Mouse (Mus musculus): Measurements from ENCODE around the gene Opcml. TPM values are rescaled to one million over a fixed set of nuclear protein-coding genes. Genes with fewer than 3 reads are reported as not detected.

The Opcml gene
- polyA plus RNA-seq, 1 experiment from 2014 or later, result 73.0 TPM

DNA sequence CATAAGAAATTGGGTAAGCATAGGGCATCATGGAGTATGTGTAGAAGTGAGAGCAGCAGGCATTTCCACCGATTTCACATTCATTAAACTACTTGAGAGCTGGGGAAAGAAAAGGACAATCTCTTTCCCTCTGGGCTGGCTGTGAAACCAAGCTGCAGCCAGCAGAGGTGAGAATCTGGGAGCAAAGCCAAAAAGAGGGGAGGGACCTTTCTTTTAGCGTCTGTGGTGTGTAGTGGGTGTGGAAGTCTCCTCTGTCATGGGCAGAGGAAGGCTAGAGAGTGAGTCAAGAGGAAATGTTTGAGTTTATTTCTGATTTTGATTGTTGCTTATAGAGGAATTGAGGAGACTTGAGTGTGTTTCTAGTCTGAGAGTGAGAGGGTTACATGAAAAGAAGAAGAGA lies 172.8 kb downstream of the Opcml start:
- no peaks in the 10 kb centered on the region for H3K27me3 ChIP-seq (ENCODE audit: control insufficient read depth, insufficient read depth, low read depth, low read length)
- no peaks in the 10 kb centered on the region for H3K36me3 ChIP-seq (ENCODE audit: control insufficient read depth, insufficient read depth, low read length)
- H3K4me3 ChIP-seq (ENCODE audit: low read depth, low read length), result no peak overlapping the region
- no peak overlapping the region for H3K9ac ChIP-seq (ENCODE audit: low read depth, low read length)
- no peaks in the 10 kb centered on the region for H3K9me3 ChIP-seq (replicated peaks; ENCODE audit: control insufficient read depth, low read length, poor library complexity, severe bottlenecking)
- WGBS, result 52% methylated on average over 2 of the region's 2 CpGs
- no peak overlapping the region for H3K4me2 ChIP-seq (ENCODE audit: low read length)
- H3K27ac ChIP-seq (ENCODE audit: low read length), result no peak overlapping the region
- ATAC-seq, result no peak
- no peaks in the 10 kb centered on the region for H3K4me1 ChIP-seq (ENCODE audit: control insufficient read depth, insufficient read depth, low read length)

DNA sequence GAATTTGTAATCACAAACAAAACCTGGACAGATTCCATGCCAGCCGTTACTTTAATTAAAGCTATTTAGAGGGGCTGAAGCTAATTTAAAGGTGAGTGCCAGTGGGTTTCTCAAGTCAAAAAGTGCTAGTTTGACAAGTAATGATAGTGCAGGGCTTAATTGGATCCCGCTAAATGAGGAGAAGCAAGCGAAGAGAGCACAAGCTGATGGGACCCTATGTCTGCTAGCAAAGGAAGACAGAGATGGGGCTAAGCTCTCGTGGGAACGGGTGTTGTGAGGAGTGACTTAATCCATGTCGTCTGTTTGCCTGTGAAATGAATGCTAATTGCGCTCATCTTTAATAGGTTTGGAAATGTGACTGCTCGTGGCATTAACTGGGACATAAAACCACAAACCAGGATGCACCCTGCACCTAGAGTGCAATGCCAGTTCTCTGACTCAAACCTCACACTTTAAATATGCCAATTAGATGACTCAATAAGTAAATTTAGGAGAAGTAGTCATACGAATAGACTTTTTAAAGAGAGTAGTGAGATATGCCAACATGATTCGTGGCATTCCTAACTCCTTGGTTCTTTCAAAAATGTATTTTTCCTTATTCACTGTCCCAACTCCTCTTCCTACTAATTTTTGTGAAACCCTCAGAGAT lies 174.5 kb downstream of the Opcml start:
- no peak overlapping the region for H3K4me2 ChIP-seq (ENCODE audit: low read length)
- no peaks in the 10 kb centered on the region for H3K27me3 ChIP-seq (ENCODE audit: control insufficient read depth, insufficient read depth, low read depth, low read length)
- no peak overlapping the region for H3K4me3 ChIP-seq (ENCODE audit: low read depth, low read length)
- no peak overlapping the region for H3K27ac ChIP-seq (ENCODE audit: low read length)
- no peak for ATAC-seq
- H3K9ac ChIP-seq (ENCODE audit: low read depth, low read length), result no peak overlapping the region
- H3K4me1 ChIP-seq (ENCODE audit: control insufficient read depth, insufficient read depth, low read length), result no peaks in the 10 kb centered on the region
- no peaks in the 10 kb centered on the region for H3K36me3 ChIP-seq (ENCODE audit: control insufficient read depth, insufficient read depth, low read length)
- WGBS, result 69% methylated on average over 10 of the region's 10 CpGs
- no peaks in the 10 kb centered on the region for H3K9me3 ChIP-seq (replicated peaks; ENCODE audit: control insufficient read depth, low read length, poor library complexity, severe bottlenecking)

DNA sequence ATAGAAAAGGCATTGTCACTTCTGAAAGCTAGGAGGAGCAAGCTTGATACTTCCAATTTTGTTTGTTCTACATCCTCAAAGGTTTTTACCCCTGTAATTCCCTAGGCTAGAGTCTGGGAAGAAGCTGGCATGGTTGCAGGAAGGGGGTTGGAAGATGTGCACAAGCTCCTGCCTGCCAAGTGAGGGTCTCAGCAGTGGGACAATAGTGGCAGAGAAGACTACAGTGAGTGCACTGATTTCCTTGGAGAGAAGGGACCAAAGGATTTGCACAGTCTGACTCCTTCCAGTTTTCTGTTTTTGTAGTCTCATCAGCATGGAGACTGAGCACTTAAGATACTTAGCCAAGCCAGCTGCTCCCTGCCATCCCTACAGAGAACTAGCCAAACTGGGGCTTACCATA lies 177.7 kb downstream of the Opcml start:
- no peak for ATAC-seq
- Histone ChIP-seq H3K4me3 (ENCODE audit: low read depth, low read length) (no peak overlapping the region), H3K27ac (ENCODE audit: low read length) (no peak overlapping the region), H3K9ac (ENCODE audit: low read depth, low read length) (no peak overlapping the region), H3K4me1 (ENCODE audit: control insufficient read depth, insufficient read depth, low read length) (no peaks in the 10 kb centered on the region), H3K4me2 (ENCODE audit: low read length) (no peak overlapping the region), H3K9me3 (replicated peaks; ENCODE audit: control insufficient read depth, low read length, poor library complexity, severe bottlenecking) (no peaks in the 10 kb centered on the region), H3K27me3 (ENCODE audit: control insufficient read depth, insufficient read depth, low read depth, low read length) (no peaks in the 10 kb centered on the region), H3K36me3 (ENCODE audit: control insufficient read depth, insufficient read depth, low read length) (no peaks in the 10 kb centered on the region)

DNA sequence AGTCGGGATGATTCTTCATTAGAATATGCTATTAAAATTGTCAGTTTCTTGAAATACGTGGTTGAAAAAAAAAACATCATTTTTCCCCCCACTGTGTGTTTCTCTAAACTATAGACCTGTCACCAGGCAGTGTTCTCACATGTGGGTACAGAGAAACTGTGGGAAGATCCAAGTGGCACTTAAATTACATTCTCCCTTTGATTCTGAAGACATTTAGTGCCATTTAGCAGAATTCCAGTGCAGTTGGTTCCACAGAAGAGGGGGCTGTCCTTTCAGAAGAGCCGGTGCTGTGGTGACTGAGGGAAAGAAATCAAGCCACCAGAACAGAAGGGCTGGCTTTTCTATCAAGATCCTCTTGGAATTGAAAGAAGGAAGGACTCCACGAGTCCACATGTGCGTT lies 181.7 kb downstream of the Opcml start:
- Histone ChIP-seq H3K27me3 (ENCODE audit: control insufficient read depth, insufficient read depth, low read depth, low read length) (no peaks in the 10 kb centered on the region), H3K9me3 (replicated peaks; ENCODE audit: control insufficient read depth, low read length, poor library complexity, severe bottlenecking) (no peaks in the 10 kb centered on the region), H3K36me3 (ENCODE audit: control insufficient read depth, insufficient read depth, low read length) (no peaks in the 10 kb centered on the region), H3K4me1 (ENCODE audit: control insufficient read depth, insufficient read depth, low read length) (no peaks in the 10 kb centered on the region), H3K4me2 (ENCODE audit: low read length) (no peak overlapping the region), H3K4me3 (ENCODE audit: low read depth, low read length) (no peak overlapping the region), H3K27ac (ENCODE audit: low read length) (no peak overlapping the region), H3K9ac (ENCODE audit: low read depth, low read length) (no peak overlapping the region)
- no peak for ATAC-seq
- 79% methylated on average over 5 of the region's 5 CpGs for WGBS

DNA sequence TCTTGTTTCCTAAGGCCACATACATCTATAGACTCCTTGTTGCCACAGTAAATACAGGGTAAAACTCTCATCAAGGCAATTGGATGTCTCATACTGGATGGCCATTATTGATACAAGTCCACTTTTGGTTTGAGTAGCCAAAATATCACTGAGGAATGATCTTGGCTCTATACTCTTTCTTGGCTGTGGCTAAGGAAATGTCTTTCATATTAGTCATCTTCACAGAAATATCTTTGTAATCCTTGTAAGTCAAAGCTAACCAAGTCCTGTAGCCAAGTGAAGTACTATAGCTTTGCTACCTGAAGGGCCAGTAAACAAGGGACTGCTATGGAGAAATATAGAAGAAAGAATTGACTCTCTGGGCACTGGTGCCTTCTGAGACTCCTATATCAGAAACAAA lies 192.0 kb downstream of the Opcml start:
- Histone ChIP-seq H3K4me1 (ENCODE audit: control insufficient read depth, insufficient read depth, low read length) (0 out of 2 replicates have a peak, but pooled peaks cover 2% of the 10 kb centered on the region), H3K36me3 (ENCODE audit: control insufficient read depth, insufficient read depth, low read length) (no peaks in the 10 kb centered on the region), H3K9me3 (replicated peaks; ENCODE audit: control insufficient read depth, low read length, poor library complexity, severe bottlenecking) (no peaks in the 10 kb centered on the region), H3K4me3 (ENCODE audit: low read depth, low read length) (no peak overlapping the region), H3K9ac (ENCODE audit: low read depth, low read length) (no peak overlapping the region), H3K27ac (ENCODE audit: low read length) (no peak overlapping the region), H3K27me3 (ENCODE audit: control insufficient read depth, insufficient read depth, low read depth, low read length) (no peaks in the 10 kb centered on the region), H3K4me2 (ENCODE audit: low read length) (no peak overlapping the region)
- no peak for ATAC-seq

DNA sequence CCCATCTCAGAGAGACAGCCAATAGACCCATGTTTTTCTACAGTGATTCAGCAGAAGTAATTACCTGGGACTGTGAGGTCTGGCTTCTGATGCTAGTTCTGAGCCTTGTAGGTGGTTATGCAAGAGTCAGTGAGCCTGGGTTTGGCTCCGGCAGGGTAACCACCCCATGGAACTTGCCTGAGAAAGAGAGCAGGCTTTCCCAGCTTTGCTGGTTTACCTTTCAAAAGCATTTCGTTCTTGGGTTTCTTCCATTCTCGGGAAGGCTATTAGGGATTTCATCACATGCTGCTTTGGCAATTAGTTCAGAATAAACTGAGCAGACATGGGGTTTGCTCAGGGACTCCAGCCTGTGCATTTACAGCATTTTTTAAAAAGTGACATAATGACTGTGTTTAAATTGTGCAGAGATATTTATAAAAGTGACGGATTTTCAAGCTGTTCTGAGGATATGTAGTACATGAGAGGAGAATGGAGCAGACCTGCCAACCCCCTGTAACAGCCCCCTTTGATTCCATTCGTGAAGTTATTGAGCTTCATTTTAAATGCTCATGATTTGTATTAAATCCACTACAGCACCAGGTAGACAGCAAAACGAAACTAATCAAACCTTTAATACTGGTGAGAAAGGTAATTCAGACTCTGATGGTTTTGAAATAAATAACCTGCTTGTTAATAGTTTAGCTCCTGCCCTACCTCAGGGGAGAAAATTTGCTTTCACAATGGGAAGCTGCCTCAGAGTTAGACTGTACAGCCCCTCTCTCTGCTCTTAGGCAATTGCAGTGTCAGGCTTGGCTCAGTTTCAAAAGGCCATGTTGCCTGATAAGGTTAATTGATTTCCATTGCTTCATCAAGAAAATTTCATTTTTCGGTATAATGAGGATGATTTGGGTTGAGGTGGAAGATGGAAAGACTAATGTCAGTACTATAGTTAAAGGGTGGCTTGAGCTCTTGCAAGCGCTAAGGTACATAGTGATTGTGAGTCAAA lies 196.3 kb downstream of the Opcml start:
- H3K27me3 ChIP-seq (ENCODE audit: control insufficient read depth, insufficient read depth, low read depth, low read length), result no peaks in the 10 kb centered on the region
- H3K9ac ChIP-seq (ENCODE audit: low read depth, low read length), result no peak overlapping the region
- no peak overlapping the region for H3K27ac ChIP-seq (ENCODE audit: low read length)
- 78% methylated on average over 8 of the region's 8 CpGs for WGBS
- ATAC-seq, result no peak
- H3K4me1 ChIP-seq (ENCODE audit: control insufficient read depth, insufficient read depth, low read length), result 0 out of 2 replicates have a peak, but pooled peaks cover 2% of the 10 kb centered on the region
- no peaks in the 10 kb centered on the region for H3K9me3 ChIP-seq (replicated peaks; ENCODE audit: control insufficient read depth, low read length, poor library complexity, severe bottlenecking)
- no peak overlapping the region for H3K4me3 ChIP-seq (ENCODE audit: low read depth, low read length)
- H3K4me2 ChIP-seq (ENCODE audit: low read length), result no peak overlapping the region
- H3K36me3 ChIP-seq (ENCODE audit: control insufficient read depth, insufficient read depth, low read length), result no peaks in the 10 kb centered on the region

DNA sequence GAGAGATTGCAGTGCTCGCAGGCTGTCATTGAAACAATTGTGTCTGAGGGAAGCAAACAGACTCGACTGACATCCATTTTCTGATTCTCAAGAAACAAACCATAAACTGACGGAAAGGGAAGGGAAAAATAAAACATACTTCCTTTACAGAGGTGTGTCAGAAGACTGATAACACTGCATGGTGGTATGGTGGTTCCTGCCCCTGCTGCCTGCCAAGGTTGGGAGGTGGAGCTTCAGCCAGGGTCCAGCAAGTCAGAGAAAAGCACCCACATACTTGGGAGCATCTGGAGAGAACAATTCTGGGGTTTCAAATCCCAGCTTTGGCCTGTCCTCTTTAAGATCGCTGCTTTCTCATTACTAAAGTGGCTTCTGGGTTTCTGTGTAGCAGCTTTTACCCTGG lies 201.0 kb downstream of the Opcml start:
- Histone ChIP-seq H3K9me3 (replicated peaks; ENCODE audit: control insufficient read depth, low read length, poor library complexity, severe bottlenecking) (no peaks in the 10 kb centered on the region), H3K4me3 (ENCODE audit: low read depth, low read length) (no peak overlapping the region), H3K27me3 (ENCODE audit: control insufficient read depth, insufficient read depth, low read depth, low read length) (no peaks in the 10 kb centered on the region), H3K4me2 (ENCODE audit: low read length) (no peak overlapping the region), H3K27ac (ENCODE audit: low read length) (no peak overlapping the region), H3K9ac (ENCODE audit: low read depth, low read length) (no peak overlapping the region), H3K4me1 (ENCODE audit: control insufficient read depth, insufficient read depth, low read length) (0 out of 2 replicates have a peak, but pooled peaks cover under 1% of the 10 kb centered on the region), H3K36me3 (ENCODE audit: control insufficient read depth, insufficient read depth, low read length) (no peaks in the 10 kb centered on the region)
- ATAC-seq, result no peak
- WGBS, result 83% methylated on average over 4 of the region's 4 CpGs

DNA sequence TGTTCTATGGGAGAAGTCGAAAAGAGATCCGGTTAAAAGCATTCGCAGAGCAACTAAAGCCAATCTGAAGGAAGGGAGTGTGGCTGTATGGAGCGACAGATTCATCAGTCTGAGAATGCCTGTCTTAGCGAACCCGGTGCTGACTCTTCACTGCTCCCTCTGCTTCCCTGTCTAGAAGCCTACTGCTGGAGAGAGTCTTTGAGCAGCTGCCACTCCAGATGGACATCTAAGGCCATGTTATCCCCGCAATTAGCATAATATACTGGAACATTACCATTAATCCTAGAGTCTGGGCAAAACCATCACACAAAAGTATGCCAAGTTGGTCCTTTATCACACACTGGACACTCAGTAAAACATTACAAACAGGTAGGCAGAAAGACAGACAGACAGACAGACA lies 206.0 kb downstream of the Opcml start:
- ATAC-seq, result no peak
- no peaks in the 10 kb centered on the region for H3K9me3 ChIP-seq (replicated peaks; ENCODE audit: control insufficient read depth, low read length, poor library complexity, severe bottlenecking)
- no peak overlapping the region for H3K27ac ChIP-seq (ENCODE audit: low read length)
- no peak overlapping the region for H3K4me2 ChIP-seq (ENCODE audit: low read length)
- H3K4me1 ChIP-seq (ENCODE audit: control insufficient read depth, insufficient read depth, low read length), result peaks cover 5% of the 10 kb centered on the region; the same call in 1 of the 2 replicates
- H3K4me3 ChIP-seq (ENCODE audit: low read depth, low read length), result no peak overlapping the region
- H3K27me3 ChIP-seq (ENCODE audit: control insufficient read depth, insufficient read depth, low read depth, low read length), result no peaks in the 10 kb centered on the region
- H3K36me3 ChIP-seq (ENCODE audit: control insufficient read depth, insufficient read depth, low read length), result no peaks in the 10 kb centered on the region
- H3K9ac ChIP-seq (ENCODE audit: low read depth, low read length), result no peak overlapping the region
- WGBS, result 89% methylated on average over 7 of the region's 7 CpGs

DNA sequence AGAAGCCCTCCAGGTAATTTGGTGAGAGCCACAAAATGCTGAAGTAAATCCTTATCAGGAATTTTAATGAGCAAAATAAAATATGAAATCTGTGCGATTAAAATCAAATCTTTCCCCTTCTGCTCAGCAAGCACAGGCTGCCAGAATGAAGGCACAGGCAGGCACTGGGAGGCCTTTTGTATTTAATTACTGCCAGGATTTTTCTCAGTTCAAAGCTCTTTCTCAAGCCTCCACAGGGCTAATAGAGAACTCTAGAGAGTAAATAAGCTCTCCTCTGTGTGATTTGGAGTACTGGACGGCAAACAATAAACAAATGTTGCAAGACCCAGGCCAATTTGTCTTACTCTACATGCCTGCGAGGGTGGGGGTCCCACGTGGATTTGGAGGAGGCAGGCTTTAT lies 208.2 kb downstream of the Opcml start:
- Histone ChIP-seq H3K27me3 (ENCODE audit: control insufficient read depth, insufficient read depth, low read depth, low read length) (no peaks in the 10 kb centered on the region), H3K4me1 (ENCODE audit: control insufficient read depth, insufficient read depth, low read length) (peaks cover 8% of the 10 kb centered on the region; the same call in 1 of the 2 replicates), H3K9ac (ENCODE audit: low read depth, low read length) (no peak overlapping the region), H3K9me3 (replicated peaks; ENCODE audit: control insufficient read depth, low read length, poor library complexity, severe bottlenecking) (no peaks in the 10 kb centered on the region), H3K4me2 (ENCODE audit: low read length) (no peak overlapping the region), H3K27ac (ENCODE audit: low read length) (peak overlapping the region; percentile 20; the same call in 1 of the 2 replicates), H3K36me3 (ENCODE audit: control insufficient read depth, insufficient read depth, low read length) (no peaks in the 10 kb centered on the region), H3K4me3 (ENCODE audit: low read depth, low read length) (no peak overlapping the region)
- ATAC-seq, result no peak
- 31% methylated on average over 4 of the region's 4 CpGs for WGBS
